Comparison of ENCODE assay signal across 8 mouse cellular contexts in the genomic region with DNA sequence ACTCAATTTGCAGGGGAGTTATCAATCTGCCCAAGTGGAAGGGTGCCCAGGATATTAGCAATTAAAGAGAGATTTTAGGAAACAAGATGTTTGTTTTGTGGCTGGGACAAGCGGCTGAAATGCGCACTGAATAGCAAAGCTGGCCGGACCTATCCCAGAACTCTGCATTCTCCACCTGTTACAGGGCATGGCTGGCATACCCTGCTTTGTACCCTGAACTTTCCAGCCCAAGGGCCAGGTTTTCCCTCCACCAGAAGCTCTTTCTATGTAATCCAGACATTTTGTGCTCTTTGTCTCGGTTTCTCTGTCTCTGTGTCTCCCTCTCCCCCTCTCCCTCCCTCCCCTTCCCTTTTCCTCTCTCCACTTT. TPM values are rescaled to one million over a fixed set of nuclear protein-coding genes. Genes with fewer than 3 reads are reported as not detected.
DNase-seq lines count a peak whose midpoint lies in the region; ATAC-seq and TF ChIP-seq lines count a peak whose summit lies in the region.

No protein-coding gene starts in this region.

- TF ChIP-seq POLR2A in liver, adult 2 months (IDR thresholded peaks at IDR 0.05; ENCODE audit: extremely low read depth, insufficient read depth, low read length): no peak

- no peak for DNase-seq in liver, adult 2 months (ENCODE audit: extremely low read depth, low read depth, low spot score)
- DNase-seq in liver (no peak), MN1 (ENCODE audit: low spot score) (no peak)
- no peak for DNase-seq in embryonic facial prominence, embryonic 14.5 days (ENCODE audit: low spot score)
- DNase-seq in limb, embryonic 10.5 days (ENCODE audit: low spot score): peak; percentile 50
- DNase-seq in cerebellum, adult 9-10 months: no peak
- no peak for DNase-seq in urinary bladder, adult 2 months (ENCODE audit: low spot score)

- H3K9ac ChIP-seq in liver, adult 2 months (ENCODE audit: low read depth, low read length): peak overlapping the region; percentile 30
- H3K9ac ChIP-seq in embryonic facial prominence, embryonic 14.5 days (ENCODE audit: low read depth, low read length): peak overlapping the region; percentile 67
- H3K9ac ChIP-seq in neural tube, embryonic 14.5 days (replicated peaks; ENCODE audit: low read depth, low read length): 0 out of 2 replicates have a peak overlapping the region, but pooled peaks have one; percentile 48

- H3K27me3 ChIP-seq in liver, adult 2 months (ENCODE audit: control insufficient read depth, insufficient read depth, low read length): no peaks in the 10 kb centered on the region
- no peaks in the 10 kb centered on the region for H3K27me3 ChIP-seq in embryonic facial prominence, embryonic 14.5 days (replicated peaks; ENCODE audit: control insufficient read depth, insufficient read depth, low read length)
- no peaks in the 10 kb centered on the region for H3K27me3 ChIP-seq in limb, embryonic 10.5 days (ENCODE audit: low read depth, poor library complexity, severe bottlenecking)
- no peaks in the 10 kb centered on the region for H3K27me3 ChIP-seq in neural tube, embryonic 14.5 days (ENCODE audit: control insufficient read depth, insufficient read depth, low read length)

- no peaks in the 10 kb centered on the region for H3K9me3 ChIP-seq in embryonic facial prominence, embryonic 14.5 days (ENCODE audit: control insufficient read depth, low read length)
- no peaks in the 10 kb centered on the region for H3K9me3 ChIP-seq in limb, embryonic 10.5 days (replicated peaks)
- H3K9me3 ChIP-seq in neural tube, embryonic 14.5 days (ENCODE audit: control insufficient read depth, low read length): no peaks in the 10 kb centered on the region

- 10% methylated on average over 4 of the region's 4 CpGs for WGBS in liver, adult 2 months
- WGBS in embryonic facial prominence, embryonic 14.5 days: 4% methylated on average over 4 of the region's 4 CpGs
- 9% methylated on average over 4 of the region's 4 CpGs for WGBS in limb, embryonic 10.5 days
- WGBS in neural tube, embryonic 14.5 days: 3% methylated on average over 4 of the region's 4 CpGs

- TF ChIP-seq CTCF in liver, adult 2 months (IDR thresholded peaks at IDR 0.05; ENCODE audit: low read depth, low read length): no peak

- peak overlapping the region; percentile 74 for H3K27ac ChIP-seq in liver, adult 2 months (replicated peaks; ENCODE audit: insufficient read depth, low read depth, low read length)
- H3K27ac ChIP-seq in embryonic facial prominence, embryonic 14.5 days (replicated peaks; ENCODE audit: low read depth, low read length): no peak overlapping the region
- peak overlapping the region; percentile 89 for H3K27ac ChIP-seq in limb, embryonic 10.5 days
- H3K27ac ChIP-seq in neural tube, embryonic 14.5 days (ENCODE audit: low read depth, low read length): peak overlapping the region; percentile 10; the same call in 1 of the 2 replicates

- no peaks in the 10 kb centered on the region for H3K36me3 ChIP-seq in liver, adult 2 months (ENCODE audit: control insufficient read depth, insufficient read depth, low read length)
- H3K36me3 ChIP-seq in embryonic facial prominence, embryonic 14.5 days (ENCODE audit: control insufficient read depth, insufficient read depth, low read length): no peaks in the 10 kb centered on the region
- H3K36me3 ChIP-seq in limb, embryonic 10.5 days: no peaks in the 10 kb centered on the region
- H3K36me3 ChIP-seq in neural tube, embryonic 14.5 days (ENCODE audit: control insufficient read depth, insufficient read depth, low read length): no peaks in the 10 kb centered on the region

- peak overlapping the region; percentile 77 for H3K4me3 ChIP-seq in liver, adult 2 months (ENCODE audit: insufficient read depth, low read depth, low read length)
- H3K4me3 ChIP-seq in embryonic facial prominence, embryonic 14.5 days (ENCODE audit: low read depth, low read length): peak overlapping the region; percentile 49
- peak overlapping the region; percentile 66 for H3K4me3 ChIP-seq in limb, embryonic 10.5 days
- H3K4me3 ChIP-seq in neural tube, embryonic 14.5 days (ENCODE audit: low read depth, low read length): peak overlapping the region; percentile 40

- H3K4me1 ChIP-seq in liver, adult 2 months (ENCODE audit: control insufficient read depth, insufficient read depth, low read length): no peaks in the 10 kb centered on the region
- H3K4me1 ChIP-seq in embryonic facial prominence, embryonic 14.5 days (ENCODE audit: control insufficient read depth, insufficient read depth, low read length): 0 out of 2 replicates have a peak, but pooled peaks cover 3% of the 10 kb centered on the region
- peaks cover 16% of the 10 kb centered on the region for H3K4me1 ChIP-seq in limb, embryonic 10.5 days
- no peaks in the 10 kb centered on the region for H3K4me1 ChIP-seq in neural tube, embryonic 14.5 days (ENCODE audit: control insufficient read depth, insufficient read depth, low read length)

- ATAC-seq in embryonic facial prominence, embryonic 14.5 days (ENCODE audit: low read depth): no peak
- ATAC-seq in neural tube, embryonic 14.5 days (ENCODE audit: low read depth): peak; percentile 44

- H3K79me2 ChIP-seq in liver, adult 2 months (ENCODE audit: control insufficient read depth, insufficient read depth, low read length): no peaks in the 10 kb centered on the region

- H3K4me2 ChIP-seq in embryonic facial prominence, embryonic 14.5 days (ENCODE audit: low read depth, low read length): peak overlapping the region; percentile 77
- peak overlapping the region; percentile 68 for H3K4me2 ChIP-seq in neural tube, embryonic 14.5 days (ENCODE audit: low read depth, low read length)

RNA-seq across cellular contexts. Expression of a gene that starts 0.6 kb away (rescaled TPM):
- total RNA-seq in liver, adult 2 months (2014; rRNA removed): 1.7 and 2.9 TPM in 2 replicates
- polyA plus RNA-seq in liver, adult 2 months (2012; rRNA removed): 0.20 and 0.26 TPM in 2 replicates
- polyA plus RNA-seq in embryonic facial prominence, embryonic 14.5 days (2014; fragmentation: Nextera tagmentation; extraction: Ambion mirVana): 0.71 and 1.0 TPM in 2 replicates
- 1.9 and 2.0 TPM in 2 replicates for polyA plus RNA-seq in limb, embryonic 10.5 days (2016; fragmentation: Nextera tagmentation; extraction: Ambion mirVana)
- 0.33 and 0.50 TPM in 2 replicates for polyA plus RNA-seq in neural tube, embryonic 14.5 days (2014; fragmentation: Nextera tagmentation; extraction: Ambion mirVana)
- polyA plus RNA-seq in urinary bladder, adult 2 months (2012; rRNA removed): 1.0 and 1.4 TPM in 2 replicates

RNA-seq across cellular contexts. Expression of a gene that starts 4.9 kb away (rescaled TPM):
- total RNA-seq in liver, adult 2 months (2014; rRNA removed): 0.13 and 0.92 TPM in 2 replicates
- polyA plus RNA-seq in liver, adult 2 months (2012; rRNA removed): 0.62 and 2.0 TPM in 2 replicates
- polyA plus RNA-seq in embryonic facial prominence, embryonic 14.5 days (2014; fragmentation: Nextera tagmentation; extraction: Ambion mirVana): 1.7 and 1.8 TPM in 2 replicates
- polyA plus RNA-seq in limb, embryonic 10.5 days (2016; fragmentation: Nextera tagmentation; extraction: Ambion mirVana): 1.8 and 2.1 TPM in 2 replicates
- 2.0 and 2.7 TPM in 2 replicates for polyA plus RNA-seq in neural tube, embryonic 14.5 days (2014; fragmentation: Nextera tagmentation; extraction: Ambion mirVana)
- 0.09 and 0.10 TPM in 2 replicates for polyA plus RNA-seq in urinary bladder, adult 2 months (2012; rRNA removed)

RNA-seq across cellular contexts. Expression of a gene that starts 13.2 kb away (rescaled TPM):
- total RNA-seq in liver, adult 2 months (2014; rRNA removed): 9.0 and 10.7 TPM in 2 replicates
- polyA plus RNA-seq in liver, adult 2 months (2012; rRNA removed): 32.9 and 45.2 TPM in 2 replicates
- 25.8 and 28.2 TPM in 2 replicates for polyA plus RNA-seq in embryonic facial prominence, embryonic 14.5 days (2014; fragmentation: Nextera tagmentation; extraction: Ambion mirVana)
- polyA plus RNA-seq in limb, embryonic 10.5 days (2016; fragmentation: Nextera tagmentation; extraction: Ambion mirVana): 34.3 and 35.3 TPM in 2 replicates
- 57.3 and 61.5 TPM in 2 replicates for polyA plus RNA-seq in neural tube, embryonic 14.5 days (2014; fragmentation: Nextera tagmentation; extraction: Ambion mirVana)
- polyA plus RNA-seq in urinary bladder, adult 2 months (2012; rRNA removed): 56.4 and 77.5 TPM in 2 replicates

RNA-seq across cellular contexts. Expression of a gene that starts 15.1 kb away (rescaled TPM):
- total RNA-seq in liver, adult 2 months (2014; rRNA removed): 2.5 and 2.6 TPM in 2 replicates
- polyA plus RNA-seq in liver, adult 2 months (2012; rRNA removed): 0.19 and 0.32 TPM in 2 replicates
- 4.0 and 4.8 TPM in 2 replicates for polyA plus RNA-seq in embryonic facial prominence, embryonic 14.5 days (2014; fragmentation: Nextera tagmentation; extraction: Ambion mirVana)
- 4.4 and 5.2 TPM in 2 replicates for polyA plus RNA-seq in limb, embryonic 10.5 days (2016; fragmentation: Nextera tagmentation; extraction: Ambion mirVana)
- polyA plus RNA-seq in neural tube, embryonic 14.5 days (2014; fragmentation: Nextera tagmentation; extraction: Ambion mirVana): 12.2 and 17.1 TPM in 2 replicates
- 2.7 and 3.7 TPM in 2 replicates for polyA plus RNA-seq in urinary bladder, adult 2 months (2012; rRNA removed)

RNA-seq across cellular contexts. Expression of a gene that starts 22.5 kb away (rescaled TPM):
- total RNA-seq in liver, adult 2 months (2014; rRNA removed): 0.54 and 0.65 TPM in 2 replicates
- not detected in 2 replicates for polyA plus RNA-seq in liver, adult 2 months (2012; rRNA removed)
- polyA plus RNA-seq in embryonic facial prominence, embryonic 14.5 days (2014; fragmentation: Nextera tagmentation; extraction: Ambion mirVana): 2.1 and 3.6 TPM in 2 replicates
- polyA plus RNA-seq in limb, embryonic 10.5 days (2016; fragmentation: Nextera tagmentation; extraction: Ambion mirVana): 5.6 and 7.0 TPM in 2 replicates
- polyA plus RNA-seq in neural tube, embryonic 14.5 days (2014; fragmentation: Nextera tagmentation; extraction: Ambion mirVana): 5.3 and 7.5 TPM in 2 replicates
- polyA plus RNA-seq in urinary bladder, adult 2 months (2012; rRNA removed): 4.2 and 4.4 TPM in 2 replicates
